Mouse (Mus musculus): ENCODE measurements around the gene Vhl. TPM values are rescaled to one million over a fixed set of nuclear protein-coding genes. Genes with fewer than 3 reads are reported as not detected.

The Vhl gene
- polyA plus RNA-seq, 1 experiment from 2014 or later = 24.8 TPM

Other genes starting within 250 kb of the Vhl start
- gene Tada3, start 246.1 kb upstream of the Vhl start, polyA plus RNA-seq (2014; fragmentation: Nextera tagmentation; extraction: Ambion mirVana) = 43.8 and 49.7 TPM in 2 replicates
- 239 and 241 TPM in 2 replicates for gene Arpc4, start 245.8 kb upstream of the Vhl start, polyA plus RNA-seq (2014; fragmentation: Nextera tagmentation; extraction: Ambion mirVana)
- 1.6 and 2.4 TPM in 2 replicates for gene Ttll3, start 234.7 kb upstream of the Vhl start, polyA plus RNA-seq (2014; fragmentation: Nextera tagmentation; extraction: Ambion mirVana)
- 27.4 and 32.1 TPM in 2 replicates for gene Rpusd3, start 204.6 kb upstream of the Vhl start, polyA plus RNA-seq (2014; fragmentation: Nextera tagmentation; extraction: Ambion mirVana)
- 0.26 TPM in 1 of 2 replicates, not detected in the other for gene Cidec, start 188.2 kb upstream of the Vhl start, polyA plus RNA-seq (2014; fragmentation: Nextera tagmentation; extraction: Ambion mirVana)
- 72.1 and 72.7 TPM in 2 replicates for gene Jagn1, start 181.4 kb upstream of the Vhl start, polyA plus RNA-seq (2014; fragmentation: Nextera tagmentation; extraction: Ambion mirVana)
- 0.74 and 1.5 TPM in 2 replicates for gene Il17re, start 165.5 kb upstream of the Vhl start, polyA plus RNA-seq (2014; fragmentation: Nextera tagmentation; extraction: Ambion mirVana)
- gene Il17rc, start 152.5 kb upstream of the Vhl start, polyA plus RNA-seq (2014; fragmentation: Nextera tagmentation; extraction: Ambion mirVana) = 4.6 and 5.3 TPM in 2 replicates
- 17.5 and 18.5 TPM in 2 replicates for gene Creld1, start 140.7 kb upstream of the Vhl start, polyA plus RNA-seq (2014; fragmentation: Nextera tagmentation; extraction: Ambion mirVana)
- 0.16 TPM in 2 replicates for gene Prrt3, start 122.0 kb upstream of the Vhl start, polyA plus RNA-seq (2014; fragmentation: Nextera tagmentation; extraction: Ambion mirVana)
- gene Emc3, start 92.3 kb upstream of the Vhl start, polyA plus RNA-seq (2014; fragmentation: Nextera tagmentation; extraction: Ambion mirVana) = 70.8 and 75.8 TPM in 2 replicates
- gene Fancd2, start 92.3 kb upstream of the Vhl start, polyA plus RNA-seq (2014; fragmentation: Nextera tagmentation; extraction: Ambion mirVana) = 19.1 and 22.7 TPM in 2 replicates
- gene Fancd2os, start 23.2 kb upstream of the Vhl start, polyA plus RNA-seq (2014; fragmentation: Nextera tagmentation; extraction: Ambion mirVana) = 0.18 TPM in 2 replicates
- gene Brk1, start 19.2 kb upstream of the Vhl start, polyA plus RNA-seq (2014; fragmentation: Nextera tagmentation; extraction: Ambion mirVana) = 166 and 173 TPM in 2 replicates
- gene Irak2, start 14.5 kb downstream of the Vhl start, polyA plus RNA-seq (2014; fragmentation: Nextera tagmentation; extraction: Ambion mirVana) = 14.1 and 14.8 TPM in 2 replicates
- 1.2 TPM in 2 replicates for gene Tatdn2, start 73.1 kb downstream of the Vhl start, polyA plus RNA-seq (2014; fragmentation: Nextera tagmentation; extraction: Ambion mirVana)
- gene Ghrl, start 95.9 kb downstream of the Vhl start, polyA plus RNA-seq (2014; fragmentation: Nextera tagmentation; extraction: Ambion mirVana) = 0.45 TPM in 1 of 2 replicates, not detected in the other
- 236 and 241 TPM in 2 replicates for gene Sec13, start 116.8 kb downstream of the Vhl start, polyA plus RNA-seq (2014; fragmentation: Nextera tagmentation; extraction: Ambion mirVana)

All from liver, embryonic 11.5 days (tissue).